Mouse (Mus musculus): ENCODE data around the gene Snrk. TPM values are rescaled to one million over a fixed set of nuclear protein-coding genes. Genes with fewer than 3 reads are reported as not detected.

Snrk gene
- total and polyA plus RNA-seq, 2 experiments from 2014 or later, result 77.2 to 90.5 TPM

GRCm38 (mm10) chr9:122091171-122091570 is 25.9 kb upstream of the Snrk start:
- H3K9ac ChIP-seq (replicated peaks; ENCODE audit: low read length, poor library complexity, severe bottlenecking), result no peak overlapping the region
- no peak for TF ChIP-seq CTCF (IDR thresholded peaks at IDR 0.05)
- H3K27me3 ChIP-seq (ENCODE audit: insufficient read depth, low read length), result no peaks in the 10 kb centered on the region
- H3K4me2 ChIP-seq (ENCODE audit: low read depth, low read length, poor library complexity, severe bottlenecking), result no peak overlapping the region
- no peaks in the 10 kb centered on the region for H3K4me1 ChIP-seq (ENCODE audit: insufficient read depth, low read length)
- H3K36me3 ChIP-seq (ENCODE audit: insufficient read depth, low read length), result no peaks in the 10 kb centered on the region
- no peak overlapping the region for H3K4me3 ChIP-seq (ENCODE audit: low read depth, low read length)
- H3K9me3 ChIP-seq (ENCODE audit: low read length), result no peaks in the 10 kb centered on the region
- DNase-seq (ENCODE audit: low spot score), result no peak
- H3K27ac ChIP-seq (ENCODE audit: low read depth, low read length), result 0 out of 2 replicates have a peak overlapping the region, but pooled peaks have one; percentile 26
- 48% methylated on average over 7 of the region's 7 CpGs for whole genome bisulfite sequencing
- ATAC-seq (ENCODE audit: low FRiP score), result no peak

GRCm38 (mm10) chr9:122091782-122092228 is 25.3 kb upstream of the Snrk start:
- H3K4me3 ChIP-seq (ENCODE audit: low read depth, low read length), result no peak overlapping the region
- ATAC-seq (ENCODE audit: low FRiP score) (no peak), DNase-seq (ENCODE audit: low spot score) (no peak)
- no peak overlapping the region for H3K4me2 ChIP-seq (ENCODE audit: low read depth, low read length, poor library complexity, severe bottlenecking)
- WGBS, result 64% methylated on average over 5 of the region's 5 CpGs
- 0 out of 2 replicates have a peak overlapping the region, but pooled peaks have one; percentile 26 for H3K27ac ChIP-seq (ENCODE audit: low read depth, low read length)
- H3K9me3 ChIP-seq (ENCODE audit: low read length), result no peaks in the 10 kb centered on the region
- no peaks in the 10 kb centered on the region for H3K27me3 ChIP-seq (ENCODE audit: insufficient read depth, low read length)
- TF ChIP-seq CTCF (IDR thresholded peaks at IDR 0.05), result no peak
- H3K9ac ChIP-seq (replicated peaks; ENCODE audit: low read length, poor library complexity, severe bottlenecking), result no peak overlapping the region
- no peaks in the 10 kb centered on the region for H3K36me3 ChIP-seq (ENCODE audit: insufficient read depth, low read length)
- no peaks in the 10 kb centered on the region for H3K4me1 ChIP-seq (ENCODE audit: insufficient read depth, low read length)

- ATAC-seq (ENCODE audit: low FRiP score), result no peak
- H3K27ac ChIP-seq (ENCODE audit: low read depth, low read length), result no peak overlapping the region
- no peaks in the 10 kb centered on the region for H3K4me1 ChIP-seq (ENCODE audit: insufficient read depth, low read length)
- no peaks in the 10 kb centered on the region for H3K36me3 ChIP-seq (ENCODE audit: insufficient read depth, low read length)
- TF ChIP-seq CTCF (IDR thresholded peaks at IDR 0.05), result no peak
- H3K4me2 ChIP-seq (ENCODE audit: low read depth, low read length, poor library complexity, severe bottlenecking), result no peak overlapping the region
- H3K9me3 ChIP-seq (ENCODE audit: low read length), result no peaks in the 10 kb centered on the region
- no peak overlapping the region for H3K4me3 ChIP-seq (ENCODE audit: low read depth, low read length)
- WGBS, result 93% methylated on average over 1 of the region's 1 CpGs
- no peaks in the 10 kb centered on the region for H3K27me3 ChIP-seq (ENCODE audit: insufficient read depth, low read length)
- H3K9ac ChIP-seq (replicated peaks; ENCODE audit: low read length, poor library complexity, severe bottlenecking), result no peak overlapping the region
- no peak for DNase-seq (ENCODE audit: low spot score)
These were observed 22.9 kb upstream of the Snrk start for GRCm38 (mm10) chr9:122094171-122094570.

GRCm38 (mm10) chr9:122096822-122097511 is 20.1 kb upstream of the Snrk start:
- Histone ChIP-seq H3K9ac (replicated peaks; ENCODE audit: low read length, poor library complexity, severe bottlenecking) (no peak overlapping the region), H3K4me3 (ENCODE audit: low read depth, low read length) (no peak overlapping the region), H3K27me3 (ENCODE audit: insufficient read depth, low read length) (no peaks in the 10 kb centered on the region), H3K27ac (ENCODE audit: low read depth, low read length) (no peak overlapping the region), H3K36me3 (ENCODE audit: insufficient read depth, low read length) (no peaks in the 10 kb centered on the region), H3K4me1 (ENCODE audit: insufficient read depth, low read length) (no peaks in the 10 kb centered on the region), H3K4me2 (ENCODE audit: low read depth, low read length, poor library complexity, severe bottlenecking) (no peak overlapping the region), H3K9me3 (ENCODE audit: low read length) (no peaks in the 10 kb centered on the region)
- no peak for DNase-seq (ENCODE audit: low spot score)
- WGBS, result 93% methylated on average over 5 of the region's 5 CpGs
- TF ChIP-seq CTCF (IDR thresholded peaks at IDR 0.05), result no peak
- ATAC-seq (ENCODE audit: low FRiP score), result no peak

- no peak overlapping the region for H3K27ac ChIP-seq (ENCODE audit: low read depth, low read length)
- H3K4me2 ChIP-seq (ENCODE audit: low read depth, low read length, poor library complexity, severe bottlenecking), result no peak overlapping the region
- 74% methylated on average over 6 of the region's 6 CpGs for WGBS
- TF ChIP-seq CTCF (IDR thresholded peaks at IDR 0.05), result no peak
- no peaks in the 10 kb centered on the region for H3K4me1 ChIP-seq (ENCODE audit: insufficient read depth, low read length)
- H3K4me3 ChIP-seq (ENCODE audit: low read depth, low read length), result no peak overlapping the region
- H3K9ac ChIP-seq (replicated peaks; ENCODE audit: low read length, poor library complexity, severe bottlenecking), result no peak overlapping the region
- DNase-seq (ENCODE audit: low spot score), result no peak
- no peaks in the 10 kb centered on the region for H3K9me3 ChIP-seq (ENCODE audit: low read length)
- no peak for ATAC-seq (ENCODE audit: low FRiP score)
- H3K27me3 ChIP-seq (ENCODE audit: insufficient read depth, low read length), result no peaks in the 10 kb centered on the region
- H3K36me3 ChIP-seq (ENCODE audit: insufficient read depth, low read length), result no peaks in the 10 kb centered on the region
These were observed 19.5 kb upstream of the Snrk start for GRCm38 (mm10) chr9:122097535-122097934.

GRCm38 (mm10) chr9:122100584-122101127 is 16.4 kb upstream of the Snrk start:
- Histone ChIP-seq H3K4me2 (ENCODE audit: low read depth, low read length, poor library complexity, severe bottlenecking) (no peak overlapping the region), H3K27me3 (ENCODE audit: insufficient read depth, low read length) (no peaks in the 10 kb centered on the region), H3K9me3 (ENCODE audit: low read length) (no peaks in the 10 kb centered on the region), H3K9ac (replicated peaks; ENCODE audit: low read length, poor library complexity, severe bottlenecking) (no peak overlapping the region), H3K27ac (ENCODE audit: low read depth, low read length) (no peak overlapping the region), H3K36me3 (ENCODE audit: insufficient read depth, low read length) (no peaks in the 10 kb centered on the region), H3K4me3 (ENCODE audit: low read depth, low read length) (no peak overlapping the region), H3K4me1 (ENCODE audit: insufficient read depth, low read length) (no peaks in the 10 kb centered on the region)
- DNase-seq (ENCODE audit: low spot score) (no peak), ATAC-seq (ENCODE audit: low FRiP score) (no peak)
- TF ChIP-seq CTCF (IDR thresholded peaks at IDR 0.05), result no peak
